Mouse (Mus musculus) bone marrow, adult 2 months (tissue): ENCODE data around the gene Igsf23.

Source experiments
- CTCF ChIP-seq: fragments of 200-500 bp; IDR thresholded peaks from 2 replicates; pipeline ENCODE4 v1.5.1; 2011; ENCODE audit warnings: low read length, control low read depth; ENCODE audit not compliant: control insufficient read depth, insufficient read depth
- POLR2A ChIP-seq: fragments of 200-500 bp; IDR thresholded peaks from 2 replicates; pipeline ENCODE4 v1.6.1; 2011; ENCODE audit warnings: low read depth, mild to moderate bottlenecking, control low read depth, low read length, borderline replicate concordance; ENCODE audit not compliant: control insufficient read depth

GRCm38 (mm10) chr7:19923354-19923753 is 27.2 kb downstream of the Igsf23 start:
- TF ChIP-seq POLR2A (no peak), CTCF (no peak)
